Mouse (Mus musculus): ENCODE data around the gene Hhat.

DNA sequence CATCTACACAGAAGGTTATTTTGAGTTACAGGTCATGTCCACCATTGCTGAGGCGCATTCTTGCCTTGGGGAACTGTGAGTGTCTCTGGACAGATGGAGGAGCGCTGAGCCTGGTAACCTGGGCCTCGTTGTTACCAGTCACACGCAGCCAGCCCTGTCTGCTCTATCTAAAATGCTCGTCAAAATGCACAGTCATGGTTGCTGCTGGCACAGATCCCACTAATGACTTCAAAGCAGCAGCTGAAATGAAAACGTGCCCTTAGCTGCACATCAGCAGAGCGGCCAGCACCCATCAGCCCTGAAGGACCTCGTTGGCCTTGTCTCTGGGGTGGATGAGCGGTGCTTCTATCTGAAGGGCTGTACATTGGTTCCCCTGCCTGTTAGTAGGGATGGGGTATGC, 269.0 kb downstream of the Hhat start:
- no peak for TF ChIP-seq CTCF (IDR thresholded peaks at IDR 0.05; ENCODE audit: low read depth, low read length)
- TF ChIP-seq POLR2A (IDR thresholded peaks at IDR 0.05; ENCODE audit: insufficient read depth, low read length) = no peak

Measured in ES-Bruce4 (cell line).